8 mouse cellular contexts compared by ENCODE assay signal in the genomic region with DNA sequence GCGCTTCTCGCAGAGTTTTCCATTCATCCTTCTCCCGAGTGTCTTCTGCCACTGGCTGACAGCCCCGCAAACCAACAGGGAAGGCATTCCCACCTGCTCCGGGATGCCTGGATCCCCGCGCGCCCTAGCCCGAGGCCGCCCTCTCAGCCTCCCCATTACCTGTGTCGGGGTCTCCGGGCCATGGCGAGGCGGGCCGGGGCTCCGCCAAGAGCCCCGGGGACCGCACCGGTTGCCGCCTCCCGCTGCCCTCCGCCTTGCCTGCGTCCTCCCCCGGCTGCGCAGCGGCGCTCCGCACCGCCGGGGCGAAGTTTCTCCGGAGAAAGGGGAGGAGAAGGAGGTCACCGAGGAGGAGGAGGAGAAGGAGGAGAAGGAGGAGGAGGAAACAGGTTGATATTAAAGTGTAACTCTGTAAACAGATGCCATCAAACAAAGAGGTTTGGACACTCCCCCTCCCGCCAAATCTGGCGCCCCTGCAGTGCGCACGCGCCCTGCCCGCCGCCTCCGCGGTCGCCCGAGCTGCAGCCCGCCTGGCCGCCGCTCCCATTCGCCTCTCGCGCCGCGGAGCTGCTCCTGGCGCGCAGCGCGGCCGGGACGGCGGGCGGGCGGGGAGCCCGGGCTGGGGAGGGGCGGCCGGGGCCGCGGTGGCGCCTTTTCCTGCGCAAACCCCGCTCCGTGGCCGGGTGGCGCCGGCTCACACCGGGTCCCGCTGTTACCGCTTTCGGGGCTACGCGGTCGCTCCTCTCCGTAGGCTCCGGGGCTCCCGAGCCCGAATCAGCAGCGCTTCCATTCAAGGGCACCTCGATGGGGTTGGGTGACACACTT. TPM values are rescaled to one million over a fixed set of nuclear protein-coding genes. Genes with fewer than 3 reads are reported as not detected.
A peak's percentile ranks its signal among the peaks of the same experiment; 100 is the strongest.
DNase-seq lines count a peak whose midpoint lies in the region; ATAC-seq and TF ChIP-seq lines count a peak whose summit lies in the region.

Gene Myb, minus strand, starts transcription at position 448 of the 822 bp plus-strand sequence.

- ATAC-seq in embryonic facial prominence, embryonic 12.5 days (ENCODE audit: insufficient number of reproducible peaks, insufficient read depth, low FRiP score, low TSS enrichment) = peak; percentile 69
- ATAC-seq in heart, embryonic 16.5 days (replicated peaks; ENCODE audit: extremely low read depth, insufficient read depth, low FRiP score) = peak; percentile 66
- ATAC-seq in lung, postnatal 0 days = peak; percentile 44; the same call in 1 of the 2 replicates

- in situ Hi-C loops in CH12.LX (cut with MboI; ENCODE audit: low pct_ligation_motif_present, low pct_unique_long_range_greater_than_20kb, low sequenced_read_pairs) = no loop called here

- peak within 1 kb of the TSS; percentile 66 to 83 (median 80) for H3K4me3 ChIP-seq in CH12.LX (replicated peaks in 1 of 3; ENCODE audit: low read depth in 2 of 3, low read length in 2 of 3, poor library complexity in 1 of 3)
- peak within 1 kb of the TSS; percentile 63 for H3K4me3 ChIP-seq in embryonic facial prominence, embryonic 12.5 days
- peak within 1 kb of the TSS; percentile 80 for H3K4me3 ChIP-seq in heart, embryonic 16.5 days (ENCODE audit: low read length)
- H3K4me3 ChIP-seq in lung, postnatal 0 days (ENCODE audit: low read depth, low read length) = peak within 1 kb of the TSS; percentile 55

- no peak for TF ChIP-seq RAD21 in CH12.LX (IDR thresholded peaks at IDR 0.05; ENCODE audit: low read depth, low read length)

- H3K27me3 ChIP-seq in CH12.LX (replicated peaks) = no peaks in the 10 kb centered on the region
- H3K27me3 ChIP-seq in embryonic facial prominence, embryonic 12.5 days = peaks cover 19% of the 10 kb centered on the region
- peaks cover 11% of the 10 kb centered on the region for H3K27me3 ChIP-seq in heart, embryonic 16.5 days (ENCODE audit: control insufficient read depth, insufficient read depth, low read length)
- peaks cover 12% of the 10 kb centered on the region for H3K27me3 ChIP-seq in lung, postnatal 0 days (replicated peaks; ENCODE audit: insufficient read depth, low read length)

- peak; percentile 55 for TF ChIP-seq POLR2A in CH12.LX (IDR thresholded peaks at IDR 0.05; ENCODE audit: low read depth, low read length)

- peaks cover 3 to 6% of the 10 kb centered on the region in 2 experiments for H3K36me3 ChIP-seq in CH12.LX (replicated peaks in 1 of 2; ENCODE audit: control insufficient read depth in 1 of 2, insufficient read depth in 1 of 2, low read length in 1 of 2)
- H3K36me3 ChIP-seq in embryonic facial prominence, embryonic 12.5 days = no peaks in the 10 kb centered on the region
- no peaks in the 10 kb centered on the region for H3K36me3 ChIP-seq in heart, embryonic 16.5 days (ENCODE audit: control insufficient read depth, insufficient read depth)
- H3K36me3 ChIP-seq in lung, postnatal 0 days (ENCODE audit: insufficient read depth, low read length) = no peaks in the 10 kb centered on the region

- no peak for TF ChIP-seq EP300 in CH12.LX (IDR thresholded peaks at IDR 0.05; ENCODE audit: low read length)
- no peak for TF ChIP-seq EP300 in lung, postnatal 0 days (IDR thresholded peaks at IDR 0.05)

- H3K4me1 ChIP-seq in CH12.LX (ENCODE audit: control insufficient read depth in 1 of 2, insufficient read depth in 2 of 2) = peaks cover 0 to 36% of the 10 kb centered on the region in 2 experiments; a peak in 2 of 4 replicates
- peaks cover 12% of the 10 kb centered on the region for H3K4me1 ChIP-seq in embryonic facial prominence, embryonic 12.5 days
- peaks cover 6% of the 10 kb centered on the region for H3K4me1 ChIP-seq in heart, embryonic 16.5 days (ENCODE audit: control insufficient read depth, insufficient read depth, low read length)
- peaks cover 3% of the 10 kb centered on the region; the same call in 1 of the 2 replicates for H3K4me1 ChIP-seq in lung, postnatal 0 days (ENCODE audit: insufficient read depth, low read depth, low read length)

- H3K4me2 ChIP-seq in CH12.LX (ENCODE audit: insufficient read depth, low read depth, poor library complexity, severe bottlenecking) = peak within 1 kb of the TSS; percentile 80
- H3K4me2 ChIP-seq in embryonic facial prominence, embryonic 12.5 days (replicated peaks) = peak within 1 kb of the TSS; percentile 95
- peak within 1 kb of the TSS; percentile 100 for H3K4me2 ChIP-seq in heart, embryonic 16.5 days (ENCODE audit: low read depth, low read length)
- peak within 1 kb of the TSS; percentile 98 for H3K4me2 ChIP-seq in lung, postnatal 0 days (replicated peaks; ENCODE audit: low read depth, low read length)

- TF ChIP-seq CTCF in CH12.LX (conservative IDR thresholded peaks at IDR 0.05 in 1 of 2, IDR thresholded peaks at IDR 0.05 in 1 of 2; ENCODE audit: low read depth in 2 of 2, low read length in 2 of 2) = no peak
- TF ChIP-seq CTCF in lung, postnatal 0 days (IDR thresholded peaks at IDR 0.05) = no peak

- H3K9ac ChIP-seq in CH12.LX (ENCODE audit: insufficient read depth, low read depth) = peak within 1 kb of the TSS; percentile 77
- H3K9ac ChIP-seq in embryonic facial prominence, embryonic 12.5 days = peak within 1 kb of the TSS; percentile 84
- peak within 1 kb of the TSS; percentile 75 for H3K9ac ChIP-seq in heart, embryonic 16.5 days (ENCODE audit: low read length)
- no peak within 1 kb of the TSS for H3K9ac ChIP-seq in lung, postnatal 0 days (replicated peaks; ENCODE audit: low read depth)

- dilution Hi-C loops in CH12.LX (cut with MboI; ENCODE audit: extremely low pct_ligation_motif_present, extremely low pct_unique_long_range_greater_than_20kb, low sequenced_read_pairs) = no loop called here

- H3K27ac ChIP-seq in CH12.LX (ENCODE audit: insufficient read depth, low read depth) = peak within 1 kb of the TSS; percentile 61; the same call in 1 of the 2 replicates
- H3K27ac ChIP-seq in embryonic facial prominence, embryonic 12.5 days = peak within 1 kb of the TSS; percentile 70
- peak within 1 kb of the TSS; percentile 39 for H3K27ac ChIP-seq in heart, embryonic 16.5 days (ENCODE audit: low read length)
- H3K27ac ChIP-seq in lung, postnatal 0 days (ENCODE audit: low read length) = no peak within 1 kb of the TSS

- DNase-seq in CH12.LX (ENCODE audit: extremely low read depth) = peak; percentile 64
- peak; percentile 74 for DNase-seq in adrenal gland, postnatal 25 days
- DNase-seq in kidney, postnatal 25 days = peak; percentile 69 to 83
- DNase-seq in lung, postnatal 0 days (ENCODE audit: low spot score) = peak; percentile 59
- peak; percentile 35 for DNase-seq in ovary, postnatal 10 days (ENCODE audit: low spot score)
- peak; percentile 91 for DNase-seq in thymus, postnatal 25 days

- H3K9me3 ChIP-seq in CH12.LX (replicated peaks; ENCODE audit: low read length) = no peaks in the 10 kb centered on the region
- no peaks in the 10 kb centered on the region for H3K9me3 ChIP-seq in embryonic facial prominence, embryonic 12.5 days
- H3K9me3 ChIP-seq in heart, embryonic 16.5 days (replicated peaks; ENCODE audit: control insufficient read depth, low read length) = no peaks in the 10 kb centered on the region
- H3K9me3 ChIP-seq in lung, postnatal 0 days (ENCODE audit: low read length) = no peaks in the 10 kb centered on the region

- under 1% methylated on average over 81 of the region's 86 CpGs for WGBS in embryonic facial prominence, embryonic 12.5 days
- WGBS in heart, embryonic 16.5 days = under 1% methylated on average over 83 of the region's 86 CpGs
- 2% methylated on average over 73 of the region's 86 CpGs for WGBS in lung, postnatal 0 days

- peaks cover 15% of the 10 kb centered on the region for H3K79me2 ChIP-seq in CH12.LX (replicated peaks; ENCODE audit: control insufficient read depth, extremely low read depth, insufficient read depth, poor library complexity, severe bottlenecking)

TF ChIP-seq in CH12.LX, 34 proteins besides CTCF, POLR2A, EP300 and RAD21 (continues in another document):
- TF ChIP-seq POLR2AphosphoS2 (IDR thresholded peaks at IDR 0.05; ENCODE audit: low read depth, low read length) (no peak), USF2 (conservative IDR thresholded peaks at IDR 0.05; ENCODE audit: low read depth, low read length) (no peak), SMC3 (IDR thresholded peaks at IDR 0.05; ENCODE audit: low read depth, low read length) (no peak), UBTF (IDR thresholded peaks at IDR 0.05; ENCODE audit: low read depth, low read length) (peak; percentile 62; the same call in 1 of the 2 replicates), E2F4 (IDR thresholded peaks at IDR 0.05; ENCODE audit: insufficient replicate concordance, low read depth, low read length) (peak; percentile 61; the same call in 1 of the 2 replicates), MAFK (IDR thresholded peaks at IDR 0.05; ENCODE audit: insufficient replicate concordance, low read length) (no peak), IRF4 (IDR thresholded peaks at IDR 0.05; ENCODE audit: low read depth, low read length) (no peak), MXI1 (IDR thresholded peaks at IDR 0.05; ENCODE audit: low read depth, low read length) (0 out of 2 replicates have a peak, but pooled peaks have one; percentile 4), CHD2 (IDR thresholded peaks at IDR 0.05; ENCODE audit: low read length) (no peak), RCOR1 (conservative IDR thresholded peaks at IDR 0.05; ENCODE audit: low read depth, low read length) (no peak), ETS1 (conservative IDR thresholded peaks at IDR 0.05; ENCODE audit: low read depth, low read length) (no peak), HCFC1 (IDR thresholded peaks at IDR 0.05; ENCODE audit: low read depth, low read length) (no peak), MAZ (IDR thresholded peaks at IDR 0.05; ENCODE audit: low read depth, low read length) (no peak), BHLHE40 (IDR thresholded peaks at IDR 0.05; ENCODE audit: low read depth, low read length) (no peak), KAT2A (IDR thresholded peaks at IDR 0.05; ENCODE audit: insufficient replicate concordance, low read length) (no peak), NELFE (IDR thresholded peaks at IDR 0.05; ENCODE audit: low read depth, low read length) (peak; percentile 16; the same call in 1 of the 2 replicates), ZMIZ1 (IDR thresholded peaks at IDR 0.05; ENCODE audit: low read depth, low read length) (0 out of 2 replicates have a peak, but pooled peaks have one; percentile 48), JUND (conservative IDR thresholded peaks at IDR 0.05; ENCODE audit: low read depth, low read length) (no peak), JUN (IDR thresholded peaks at IDR 0.05; ENCODE audit: insufficient read depth, low read depth, low read length) (no peak), PAX5 (IDR thresholded peaks at IDR 0.05; ENCODE audit: low read length) (no peak)

RNA-seq across cellular contexts. Expression of gene Myb, which starts in this region (rescaled TPM):
- total RNA-seq in CH12.LX (2012; rRNA removed) = 11.1 and 16.5 TPM in 2 replicates
- 19.1 and 21.1 TPM in 2 replicates for total RNA-seq in CH12.LX (2014; rRNA removed)
- 18.5 and 24.0 TPM in 2 replicates for polyA plus RNA-seq in CH12.LX (2012; ENCODE audit: insufficient read length, low read depth)
- 0.21 and 0.38 TPM in 2 replicates for total RNA-seq in adrenal gland, postnatal 25 days (2021)
- polyA plus RNA-seq in embryonic facial prominence, embryonic 12.5 days (2016; fragmentation: Nextera tagmentation; extraction: Ambion mirVana) = 6.0 and 7.4 TPM in 2 replicates
- polyA plus RNA-seq in heart, embryonic 16.5 days (2015; fragmentation: Nextera tagmentation; extraction: Ambion mirVana) = 6.3 and 15.9 TPM in 2 replicates
- polyA plus RNA-seq in lung, postnatal 0 days (2015; fragmentation: Nextera tagmentation; extraction: Ambion mirVana) = 5.2 and 5.5 TPM in 2 replicates

Comparison
In these comparisons a context has a peak if more than half of its experiments do, and no peak if none do; other contexts are left out.
1. Peak in DNase-seq in adrenal gland, postnatal 25 days; RNA of the gene not detected or under 1 TPM.
2. DNase-seq: peak in every context shown above with its lines; median percentile 91 in thymus, postnatal 25 days; 76 in kidney, postnatal 25 days; 74 in adrenal gland, postnatal 25 days; 64 in CH12.LX; 59 in lung, postnatal 0 days; 35 in ovary, postnatal 10 days.